Mouse (Mus musculus) intestine, postnatal 0 days (tissue): ENCODE measurements around the gene Ankib1. TPM values are rescaled to one million over a fixed set of nuclear protein-coding genes. Genes with fewer than 3 reads are reported as not detected.

ENCODE experiments used
- ATAC-seq: fragments of 200-750 bp; cut with Nextera tagmentation; 2 replicates; pipeline ENCODE4 v1.8.0; 2017; ENCODE audit warnings: mild to moderate bottlenecking, moderate TSS enrichment, moderate library complexity
- H3K27ac ChIP-seq: fragments of 300-500 bp; sonication (generic); 2 replicates; pipeline ENCODE4 v1.5.1; 2014; ENCODE audit warnings: mild to moderate bottlenecking, low read depth, low read length, moderate library complexity
- H3K27me3 ChIP-seq: fragments of 300-500 bp; sonication (generic); replicated peaks from 2 replicates; pipeline ENCODE4 v1.6.1; 2014; ENCODE audit warnings: low read length, mixed read lengths; ENCODE audit not compliant: control insufficient read depth, insufficient read depth
- H3K36me3 ChIP-seq: fragments of 300-500 bp; sonication (generic); 2 replicates; pipeline ENCODE4 v1.6.1; 2014; ENCODE audit warnings: mild to moderate bottlenecking, moderate library complexity; ENCODE audit not compliant: control insufficient read depth, insufficient read depth
- H3K4me1 ChIP-seq: fragments of 300-500 bp; sonication (generic); replicated peaks from 2 replicates; pipeline ENCODE4 v1.6.1; 2014; ENCODE audit warnings: antibody characterized with exemption, low read length, mixed read lengths; ENCODE audit not compliant: control insufficient read depth, insufficient read depth
- H3K4me2 ChIP-seq: fragments of 300-500 bp; sonication (generic); replicated peaks from 2 replicates; pipeline ENCODE4 v1.6.1; 2014; ENCODE audit warnings: low read depth, mild to moderate bottlenecking, moderate library complexity
- H3K4me3 ChIP-seq: fragments of 300-500 bp; sonication (generic); 2 replicates; pipeline ENCODE4 v1.5.1; 2014; ENCODE audit warnings: low read depth, low read length
- H3K9ac ChIP-seq: fragments of 300-500 bp; sonication (generic); 2 replicates; pipeline ENCODE4 v1.6.1; 2014; ENCODE audit warnings: mild to moderate bottlenecking, low read depth, low read length
- H3K9me3 ChIP-seq: fragments of 300-500 bp; sonication (generic); 2 replicates; pipeline ENCODE4 v1.6.1; 2016; ENCODE audit warnings: mixed run types; ENCODE audit not compliant: control insufficient read depth
- CTCF ChIP-seq: sonication (generic); IDR thresholded peaks from 2 replicates; pipeline ENCODE4 v1.5.1; 2016; ENCODE audit warnings: low read depth, mild to moderate bottlenecking, control low read depth, antibody characterized with exemption, moderate library complexity
- WGBS: fragments of 180-500 bp; shearing (Covaris S2); extraction: QIAGEN DNeasy Blood & Tissue Kit; methylation state at CpG from one replicate; pipeline ENCODE4 v1.1.7; 2014; 5-methylcytosine and 5-hydroxymethylcytosine counted together
- polyA plus RNA-seq: library from polyadenylated mRNA; unstranded; fragments of >200 nt; fragmentation: Nextera tagmentation; extraction: Ambion mirVana; gene quantifications from 2 replicates; pipeline ENCODE4 v1.2.1, GENCODE M21; 2015

Ankib1 gene
- polyA plus RNA-seq, 1 experiment from 2014 or later, result 5.5 TPM

- H3K9ac ChIP-seq, result no peak overlapping the region
- no peak for TF ChIP-seq CTCF
- no peak overlapping the region for H3K27ac ChIP-seq
- no peaks in the 10 kb centered on the region for H3K27me3 ChIP-seq
- WGBS, result 50% methylated on average over 5 of the region's 5 CpGs
- no peak for ATAC-seq
- H3K9me3 ChIP-seq, result no peaks in the 10 kb centered on the region
- peaks cover 27% of the 10 kb centered on the region for H3K36me3 ChIP-seq
- no peak overlapping the region for H3K4me2 ChIP-seq
- no peak overlapping the region for H3K4me3 ChIP-seq
- no peaks in the 10 kb centered on the region for H3K4me1 ChIP-seq
Observed at GRCm38 (mm10) chr5:3700025-3700424, 102.7 kb downstream of the Ankib1 start.

- Histone ChIP-seq H3K4me1 (no peaks in the 10 kb centered on the region), H3K27ac (no peak overlapping the region), H3K4me3 (no peak overlapping the region), H3K36me3 (peaks cover 55% of the 10 kb centered on the region), H3K4me2 (no peak overlapping the region), H3K9ac (no peak overlapping the region), H3K9me3 (no peaks in the 10 kb centered on the region), H3K27me3 (no peaks in the 10 kb centered on the region)
- no peak for TF ChIP-seq CTCF
- ATAC-seq, result no peak
- WGBS, result 83% methylated on average over 3 of the region's 3 CpGs
Observed at GRCm38 (mm10) chr5:3696031-3696430, 106.7 kb downstream of the Ankib1 start.

- Histone ChIP-seq H3K27me3 (no peaks in the 10 kb centered on the region), H3K27ac (no peak overlapping the region), H3K4me3 (no peak overlapping the region), H3K4me1 (no peaks in the 10 kb centered on the region), H3K36me3 (peaks cover 55% of the 10 kb centered on the region), H3K4me2 (no peak overlapping the region), H3K9ac (no peak overlapping the region), H3K9me3 (no peaks in the 10 kb centered on the region)
- no peak for TF ChIP-seq CTCF
- no peak for ATAC-seq
- 86% methylated on average over 4 of the region's 4 CpGs for WGBS
Observed at GRCm38 (mm10) chr5:3695191-3695590, 107.5 kb downstream of the Ankib1 start.

GRCm38 (mm10) chr5:3692956-3693355 lies 109.8 kb downstream of the Ankib1 start:
- Histone ChIP-seq H3K27me3 (no peaks in the 10 kb centered on the region), H3K36me3 (peaks cover 54% of the 10 kb centered on the region), H3K4me1 (no peaks in the 10 kb centered on the region), H3K4me2 (no peak overlapping the region), H3K9me3 (no peaks in the 10 kb centered on the region), H3K27ac (no peak overlapping the region), H3K4me3 (no peak overlapping the region), H3K9ac (no peak overlapping the region)
- TF ChIP-seq CTCF, result no peak
- 96% methylated on average over 9 of the region's 9 CpGs for WGBS
- ATAC-seq, result no peak

- no peaks in the 10 kb centered on the region for H3K27me3 ChIP-seq
- no peaks in the 10 kb centered on the region for H3K4me1 ChIP-seq
- H3K4me2 ChIP-seq, result no peak overlapping the region
- no peaks in the 10 kb centered on the region for H3K9me3 ChIP-seq
- WGBS, result 79% methylated on average over 3 of the region's 3 CpGs
- no peak overlapping the region for H3K9ac ChIP-seq
- no peak for ATAC-seq
- no peak overlapping the region for H3K4me3 ChIP-seq
- peaks cover 47% of the 10 kb centered on the region for H3K36me3 ChIP-seq
- no peak for TF ChIP-seq CTCF
- H3K27ac ChIP-seq, result no peak overlapping the region
Observed at GRCm38 (mm10) chr5:3691283-3691682, 111.4 kb downstream of the Ankib1 start.

- H3K4me3 ChIP-seq, result no peak overlapping the region
- no peak overlapping the region for H3K9ac ChIP-seq
- H3K4me1 ChIP-seq, result no peaks in the 10 kb centered on the region
- WGBS, result 74% methylated on average over 8 of the region's 8 CpGs
- no peak for TF ChIP-seq CTCF
- H3K27me3 ChIP-seq, result no peaks in the 10 kb centered on the region
- H3K9me3 ChIP-seq, result no peaks in the 10 kb centered on the region
- peaks cover 24% of the 10 kb centered on the region for H3K36me3 ChIP-seq
- no peak overlapping the region for H3K4me2 ChIP-seq
- ATAC-seq, result no peak
- no peak overlapping the region for H3K27ac ChIP-seq
Observed at GRCm38 (mm10) chr5:3688298-3688697, 114.4 kb downstream of the Ankib1 start.

GRCm38 (mm10) chr5:3669938-3670554 lies 132.7 kb downstream of the Ankib1 start:
- Histone ChIP-seq H3K36me3 (no peaks in the 10 kb centered on the region), H3K27ac (no peak overlapping the region), H3K4me3 (no peak overlapping the region), H3K27me3 (no peaks in the 10 kb centered on the region), H3K4me2 (no peak overlapping the region), H3K4me1 (no peaks in the 10 kb centered on the region), H3K9ac (no peak overlapping the region), H3K9me3 (no peaks in the 10 kb centered on the region)
- no peak for ATAC-seq
- WGBS, result 82% methylated on average over 6 of the region's 6 CpGs
- TF ChIP-seq CTCF, result no peak
